Mouse (Mus musculus) thymus, postnatal 25 days (tissue): ENCODE measurements around the gene Mpzl1.

ENCODE experiments used
- DNase-seq: peaks from one replicate; pipeline ENCODE4 v3.0.0; 2022

Mpzl1 gene

DNA sequence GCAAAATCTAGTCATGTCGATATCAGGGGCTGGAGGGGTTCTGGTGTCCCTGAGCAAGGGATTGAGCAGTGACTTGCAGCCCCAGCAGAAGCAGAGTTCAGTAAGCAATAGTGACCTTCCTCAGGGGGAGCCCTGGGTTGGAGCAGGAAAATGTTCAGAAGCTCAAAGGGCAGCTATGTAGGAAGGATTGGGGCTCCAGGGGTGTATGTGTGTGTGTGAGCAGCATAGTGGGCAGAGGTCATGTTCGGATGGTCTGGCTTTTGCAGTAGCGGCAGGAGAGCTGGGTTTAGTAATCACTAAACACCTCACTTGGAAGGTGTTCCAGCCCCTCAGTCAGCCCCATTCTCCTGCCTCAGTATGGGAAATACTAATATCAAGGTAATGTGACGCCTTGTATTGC is 58.3 kb downstream of the Mpzl1 start:
- DNase-seq = no peak

DNA sequence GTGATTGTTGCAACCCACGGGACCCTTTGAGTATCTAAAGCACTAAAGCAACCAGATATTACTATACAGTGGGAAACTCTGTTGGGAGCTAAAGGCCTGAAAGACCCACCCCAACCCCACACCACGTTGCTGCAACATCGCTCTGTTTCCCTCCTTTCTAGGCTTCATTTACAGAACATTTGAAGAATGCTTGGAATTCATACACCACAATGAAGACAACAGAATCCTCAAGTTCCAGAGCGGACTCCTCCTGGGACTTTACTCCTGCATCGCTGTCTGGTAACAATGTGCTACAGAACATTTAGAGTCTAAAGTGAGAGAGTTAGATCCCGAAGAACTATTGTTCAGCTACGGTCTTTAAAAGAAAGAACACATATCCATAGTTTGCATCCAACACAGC is 66.9 kb downstream of the Mpzl1 start:
- no peak for DNase-seq

DNA sequence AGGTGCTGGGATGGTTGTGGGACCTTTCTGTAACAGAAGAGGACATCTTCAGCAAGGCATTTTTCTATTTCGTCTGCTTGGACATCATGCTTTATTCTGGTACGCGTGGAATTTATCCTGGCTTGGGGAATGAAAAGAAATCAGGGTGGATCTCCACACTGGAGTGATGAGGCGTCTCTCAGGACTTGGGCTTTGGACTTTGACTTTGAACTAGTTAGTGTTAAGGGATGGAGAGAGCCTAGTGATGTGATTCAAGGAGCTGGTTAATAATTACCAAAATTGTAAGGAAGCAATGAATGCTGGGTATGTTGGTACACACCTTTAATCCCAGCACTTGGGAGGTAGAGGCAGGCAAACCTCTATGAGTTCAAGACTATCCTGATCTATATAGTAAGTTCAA is 69.1 kb downstream of the Mpzl1 start:
- no peak for DNase-seq

DNA sequence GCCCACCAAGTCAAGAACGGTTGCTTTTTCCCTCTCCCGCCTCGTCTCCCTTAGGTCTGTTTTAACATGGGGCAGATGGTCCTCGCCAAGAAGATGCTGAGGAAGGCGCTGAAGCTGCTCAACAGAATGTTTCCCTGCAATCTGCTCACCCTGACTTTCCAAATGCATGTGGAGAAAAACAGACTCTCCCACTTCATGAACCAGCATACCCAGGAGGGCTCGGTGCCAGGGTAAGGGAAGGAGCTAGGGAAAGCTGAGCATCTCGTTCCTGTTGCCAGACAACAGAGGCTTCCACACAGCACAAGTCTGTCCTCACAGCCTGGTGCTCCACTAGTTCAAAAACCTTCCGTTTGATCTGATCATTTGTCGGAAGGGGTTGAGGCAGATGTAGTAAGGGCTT is 75.3 kb downstream of the Mpzl1 start:
- DNase-seq = no peak

DNA sequence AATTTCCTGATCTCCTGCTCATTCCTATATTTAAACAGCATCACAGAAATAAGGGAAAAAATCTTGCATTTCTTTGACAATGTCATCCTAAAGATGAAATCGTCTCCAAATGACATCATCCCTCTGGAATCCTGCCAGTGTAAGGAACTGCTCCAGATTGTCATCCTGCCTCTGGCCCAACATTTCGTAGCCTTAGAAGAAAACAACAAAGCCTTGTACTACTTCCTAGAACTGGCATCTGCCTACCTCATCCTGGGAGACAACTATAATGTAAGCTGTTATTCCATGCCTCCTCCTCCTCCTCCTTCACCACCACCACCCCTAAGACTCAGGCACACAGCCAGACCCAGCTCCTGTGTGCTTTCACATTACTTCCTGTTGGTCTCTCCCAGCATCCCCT is 77.6 kb downstream of the Mpzl1 start:
- DNase-seq = no peak
